Mouse (Mus musculus) heart, postnatal 0 days (tissue): ENCODE measurements around the gene Gli2.

Experiments
- CTCF ChIP-seq: IDR thresholded peaks from 2 replicates; pipeline ENCODE4 v1.5.1; 2016; ENCODE audit warnings: antibody characterized with exemption, control low read depth, low read depth
- EP300 ChIP-seq: IDR thresholded peaks from 2 replicates; pipeline ENCODE4 v1.6.1; 2016; ENCODE audit warnings: antibody characterized with exemption, low read depth

DNA sequence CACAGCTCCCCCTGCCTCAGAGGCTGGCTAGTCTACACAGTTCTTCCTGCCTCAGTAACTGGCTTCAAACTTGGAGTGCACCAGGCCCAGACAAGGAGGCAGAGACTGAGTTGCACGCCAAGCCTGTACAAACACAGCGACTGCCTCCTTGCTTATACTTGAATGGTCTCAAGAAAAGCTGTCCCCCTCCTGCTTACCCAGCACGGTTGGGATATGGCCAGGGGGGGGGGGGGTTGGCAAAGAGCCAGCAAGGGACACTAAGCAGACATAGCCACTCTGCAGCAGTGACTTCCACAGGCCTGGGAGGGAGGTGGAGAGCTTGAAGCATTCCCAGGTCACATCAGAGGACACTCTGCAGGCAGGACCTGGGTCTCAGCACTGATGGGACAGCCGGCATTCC lies 117.3 kb downstream of the Gli2 start:
- TF ChIP-seq CTCF, result no peak; the same call in 1 of the 2 replicates
- no peak for TF ChIP-seq EP300
